24 mouse cellular contexts compared by ENCODE assay signal in genomic region chr9:27796535-27796934, GRCm38 (mm10). TPM values are rescaled to one million over a fixed set of nuclear protein-coding genes. Genes with fewer than 3 reads are reported as not detected.
"Had no signal": no experiment of that assay in that cellular context is flagged by ENCODE, and none has a peak within 500 bp of the region (broad histone marks: within the 10 kb centered on the region; RNA-seq: fewer than 3 reads in every experiment).

No protein-coding gene starts in this region.

- H3K4me3 ChIP-seq: gastrocnemius, adult 2 months; heart, embryonic 10.5 days; heart, embryonic 12.5 days; hindbrain, embryonic 10.5 days; hindbrain, embryonic 12.5 days; intestine, embryonic 15.5 days; layer of hippocampus, adult 2 months; limb, embryonic 13.5 days had no signal

- H3K9ac ChIP-seq: heart, embryonic 12.5 days; hindbrain, embryonic 12.5 days; hindbrain, embryonic 14.5 days; intestine, embryonic 15.5 days; limb, embryonic 13.5 days had no signal

- H3K27ac ChIP-seq: gastrocnemius, adult 2 months; heart, embryonic 10.5 days; hindbrain, embryonic 10.5 days; hindbrain, embryonic 12.5 days; hindbrain, embryonic 14.5 days; intestine, embryonic 15.5 days; layer of hippocampus, adult 2 months; limb, embryonic 13.5 days had no signal

- H3K4me2 ChIP-seq: heart, embryonic 12.5 days; hindbrain, embryonic 12.5 days; hindbrain, embryonic 14.5 days; intestine, embryonic 15.5 days; limb, embryonic 13.5 days had no signal

- H3K4me1 ChIP-seq: heart, embryonic 10.5 days; intestine, embryonic 15.5 days had no signal

- H3K9me3 ChIP-seq: heart, embryonic 10.5 days; hindbrain, embryonic 12.5 days; intestine, embryonic 15.5 days; limb, embryonic 13.5 days had no signal

- DNase-seq: gastrocnemius, adult 2 months; gastrocnemius, postnatal 10 days; gastrocnemius, postnatal 25 days; heart, postnatal 10 days; heart, postnatal 4 days; kidney, adult 18-20 months; kidney, adult 8-10 months; kidney, postnatal 10 days; kidney, postnatal 25 days; kidney, postnatal 4 days; left cerebral cortex, postnatal 4 days had no signal

- H3K36me3 ChIP-seq: heart, embryonic 10.5 days; heart, embryonic 12.5 days; hindbrain, embryonic 10.5 days; hindbrain, embryonic 12.5 days; intestine, embryonic 15.5 days; limb, embryonic 13.5 days had no signal

- ATAC-seq: forebrain, embryonic 16.5 days; hindbrain, embryonic 16.5 days; inflammation-experienced regulatory T-cells, adult 6 months; intestine, embryonic 15.5 days; intestine, postnatal 0 days had no signal

RNA-seq across cellular contexts. Expression of gene Opcml, which starts 6.0 kb away (rescaled TPM):
- total RNA-seq: granulocyte monocyte progenitor cell, adult 5-6 weeks had no signal
